Mouse (Mus musculus) intestine, embryonic 14.5 days (tissue): Measurements from ENCODE around the gene Cmya5. TPM values are rescaled to one million over a fixed set of nuclear protein-coding genes. Genes with fewer than 3 reads are reported as not detected.

Experiments
- ATAC-seq: fragments of 200-750 bp; cut with Nextera tagmentation; replicated peaks from 2 replicates; pipeline ENCODE4 v1.8.0; 2017; ENCODE audit warnings: low read depth, moderate number of reproducible peaks, moderate TSS enrichment, moderate library complexity; ENCODE audit not compliant: low FRiP score, low TSS enrichment
- DNase-seq: peaks from one replicate; pipeline ENCODE4 v3.0.0-alpha.2; 2018; ENCODE audit warnings: low spot score
- H3K27ac ChIP-seq: fragments of 300-500 bp; sonication (generic); 2 replicates; pipeline ENCODE4 v1.5.1; 2014; ENCODE audit warnings: low read depth, mild to moderate bottlenecking, control low read depth
- H3K27me3 ChIP-seq: fragments of 300-500 bp; sonication (generic); replicated peaks from 2 replicates; pipeline ENCODE4 v1.6.1; 2014; ENCODE audit warnings: low read length, control low read depth; ENCODE audit not compliant: control insufficient read depth, insufficient read depth
- H3K36me3 ChIP-seq: fragments of 300-500 bp; sonication (generic); 2 replicates; pipeline ENCODE4 v1.6.1; 2014; ENCODE audit warnings: low read length, control low read depth; ENCODE audit not compliant: control insufficient read depth, insufficient read depth
- H3K4me1 ChIP-seq: fragments of 300-500 bp; sonication (generic); replicated peaks from 2 replicates; pipeline ENCODE4 v1.6.1; 2014; ENCODE audit warnings: low read length, control low read depth, mixed read lengths; ENCODE audit not compliant: control insufficient read depth, insufficient read depth
- H3K4me2 ChIP-seq: fragments of 300-500 bp; sonication (generic); 2 replicates; pipeline ENCODE4 v1.6.1; 2014; ENCODE audit warnings: low read length
- H3K4me3 ChIP-seq: fragments of 300-500 bp; sonication (generic); 2 replicates; pipeline ENCODE4 v1.5.1; 2014; ENCODE audit warnings: low read depth, low read length, control low read depth, mixed read lengths
- H3K9ac ChIP-seq: fragments of 300-500 bp; sonication (generic); 2 replicates; pipeline ENCODE4 v1.6.1; 2014; ENCODE audit warnings: mild to moderate bottlenecking, low read length
- H3K9me3 ChIP-seq: fragments of 300-500 bp; sonication (generic); 2 replicates; pipeline ENCODE4 v1.6.1; 2016; ENCODE audit warnings: low read length, control low read depth; ENCODE audit not compliant: control insufficient read depth
- WGBS: fragments of 180-500 bp; shearing (Covaris S2); extraction: QIAGEN DNeasy Blood & Tissue Kit; methylation state at CpG from one replicate; pipeline ENCODE4 v1.1.7; 2014; 5-methylcytosine and 5-hydroxymethylcytosine counted together
- polyA plus RNA-seq: library from polyadenylated mRNA; unstranded; fragments of >200 nt; fragmentation: Nextera tagmentation; extraction: Ambion mirVana; gene quantifications from 2 replicates; pipeline ENCODE4 v1.2.1, GENCODE M21; 2014

Gene Cmya5
- polyA plus RNA-seq, 1 experiment from 2014 or later, result 0.16 TPM

- H3K27ac ChIP-seq, result no peak overlapping the region
- no peaks in the 10 kb centered on the region for H3K36me3 ChIP-seq
- ATAC-seq, result no peak
- H3K27me3 ChIP-seq, result no peaks in the 10 kb centered on the region
- DNase-seq, result no peak
- WGBS, result 91% methylated on average over 1 of the region's 1 CpGs
- H3K4me1 ChIP-seq, result no peaks in the 10 kb centered on the region
- no peaks in the 10 kb centered on the region for H3K9me3 ChIP-seq
- H3K9ac ChIP-seq, result no peak overlapping the region
- no peak overlapping the region for H3K4me2 ChIP-seq
- H3K4me3 ChIP-seq, result no peak overlapping the region
These were observed 8.3 kb downstream of the Cmya5 start for GRCm38 (mm10) chr13:93136251-93136650.

GRCm38 (mm10) chr13:93135501-93135900 lies 9.0 kb downstream of the Cmya5 start:
- no peaks in the 10 kb centered on the region for H3K27me3 ChIP-seq
- H3K27ac ChIP-seq, result no peak overlapping the region
- no peaks in the 10 kb centered on the region for H3K9me3 ChIP-seq
- H3K4me1 ChIP-seq, result no peaks in the 10 kb centered on the region
- no peak overlapping the region for H3K4me3 ChIP-seq
- no peak for DNase-seq
- no peak overlapping the region for H3K9ac ChIP-seq
- H3K36me3 ChIP-seq, result no peaks in the 10 kb centered on the region
- ATAC-seq, result no peak
- 88% methylated on average over 2 of the region's 2 CpGs for WGBS
- no peak overlapping the region for H3K4me2 ChIP-seq

- no peaks in the 10 kb centered on the region for H3K9me3 ChIP-seq
- no peaks in the 10 kb centered on the region for H3K36me3 ChIP-seq
- H3K9ac ChIP-seq, result no peak overlapping the region
- DNase-seq (no peak), ATAC-seq (no peak)
- H3K4me2 ChIP-seq, result no peak overlapping the region
- H3K4me3 ChIP-seq, result no peak overlapping the region
- H3K27ac ChIP-seq, result no peak overlapping the region
- WGBS, result 88% methylated on average over 3 of the region's 3 CpGs
- no peaks in the 10 kb centered on the region for H3K27me3 ChIP-seq
- H3K4me1 ChIP-seq, result no peaks in the 10 kb centered on the region
These were observed 13.8 kb downstream of the Cmya5 start for GRCm38 (mm10) chr13:93130674-93131073.

- ATAC-seq (no peak), DNase-seq (no peak)
- Histone ChIP-seq H3K9me3 (0 out of 2 replicates have a peak, but pooled peaks cover 3% of the 10 kb centered on the region), H3K4me1 (no peaks in the 10 kb centered on the region), H3K27ac (no peak overlapping the region), H3K9ac (no peak overlapping the region), H3K4me3 (no peak overlapping the region), H3K4me2 (no peak overlapping the region), H3K27me3 (no peaks in the 10 kb centered on the region), H3K36me3 (no peaks in the 10 kb centered on the region)
- WGBS, result 70% methylated on average over 5 of the region's 5 CpGs
These were observed 15.6 kb downstream of the Cmya5 start for GRCm38 (mm10) chr13:93128961-93129360.

GRCm38 (mm10) chr13:93128111-93128860 lies 16.2 kb downstream of the Cmya5 start:
- Histone ChIP-seq H3K27ac (no peak overlapping the region), H3K4me1 (no peaks in the 10 kb centered on the region), H3K4me2 (no peak overlapping the region), H3K27me3 (no peaks in the 10 kb centered on the region), H3K36me3 (no peaks in the 10 kb centered on the region), H3K9me3 (0 out of 2 replicates have a peak, but pooled peaks cover 3% of the 10 kb centered on the region), H3K4me3 (no peak overlapping the region), H3K9ac (no peak overlapping the region)
- WGBS, result 75% methylated on average over 8 of the region's 8 CpGs
- DNase-seq (no peak), ATAC-seq (no peak)

GRCm38 (mm10) chr13:93122321-93122720 lies 22.2 kb downstream of the Cmya5 start:
- no peak overlapping the region for H3K9ac ChIP-seq
- WGBS, result 92% methylated on average over 9 of the region's 9 CpGs
- H3K4me2 ChIP-seq, result no peak overlapping the region
- H3K27me3 ChIP-seq, result no peaks in the 10 kb centered on the region
- H3K4me1 ChIP-seq, result no peaks in the 10 kb centered on the region
- no peak for ATAC-seq
- no peak overlapping the region for H3K4me3 ChIP-seq
- H3K36me3 ChIP-seq, result no peaks in the 10 kb centered on the region
- H3K9me3 ChIP-seq, result 0 out of 2 replicates have a peak, but pooled peaks cover 3% of the 10 kb centered on the region
- DNase-seq, result no peak
- no peak overlapping the region for H3K27ac ChIP-seq

- H3K4me3 ChIP-seq, result no peak overlapping the region
- no peaks in the 10 kb centered on the region for H3K4me1 ChIP-seq
- ATAC-seq (no peak), DNase-seq (no peak)
- no peak overlapping the region for H3K4me2 ChIP-seq
- no peaks in the 10 kb centered on the region for H3K36me3 ChIP-seq
- 74% methylated on average over 7 of the region's 7 CpGs for WGBS
- H3K27me3 ChIP-seq, result no peaks in the 10 kb centered on the region
- H3K9me3 ChIP-seq, result 0 out of 2 replicates have a peak, but pooled peaks cover 2% of the 10 kb centered on the region
- no peak overlapping the region for H3K9ac ChIP-seq
- no peak overlapping the region for H3K27ac ChIP-seq
These were observed 27.3 kb downstream of the Cmya5 start for GRCm38 (mm10) chr13:93117241-93117640.

GRCm38 (mm10) chr13:93102340-93103090 lies 42.0 kb downstream of the Cmya5 start:
- Histone ChIP-seq H3K4me3 (no peak overlapping the region), H3K9me3 (no peaks in the 10 kb centered on the region), H3K27me3 (no peaks in the 10 kb centered on the region), H3K4me1 (no peaks in the 10 kb centered on the region), H3K27ac (no peak overlapping the region), H3K36me3 (no peaks in the 10 kb centered on the region), H3K9ac (no peak overlapping the region), H3K4me2 (no peak overlapping the region)
- WGBS, result 73% methylated on average over 4 of the region's 4 CpGs
- no peak for ATAC-seq
- DNase-seq, result no peak
